Mouse (Mus musculus) T-cell, adult 2 months (primary cell): ENCODE measurements around the gene Pgghg.

ENCODE experiments used
- DNase-seq: peaks from one replicate; pipeline ENCODE4 v3.0.0; 2022; ENCODE audit warnings: low spot score

Gene Pgghg

GRCm38 (mm10) chr7:140923070-140923775 lies 18.0 kb upstream of the Pgghg start:
- no peak for DNase-seq

GRCm38 (mm10) chr7:140927181-140927580 lies 14.0 kb upstream of the Pgghg start:
- no peak for DNase-seq

GRCm38 (mm10) chr7:140938436-140938835 lies 2.8 kb upstream of the Pgghg start:
- DNase-seq = no peak

- no peak for DNase-seq
These were observed 2.3 kb upstream of the Pgghg start for GRCm38 (mm10) chr7:140938896-140939295.

GRCm38 (mm10) chr7:140939669-140940171 lies 1.5 kb upstream of the Pgghg start:
- no peak for DNase-seq

- DNase-seq = no peak
These were observed 1.1 kb downstream of the Pgghg start for GRCm38 (mm10) chr7:140942341-140942740.

- DNase-seq = no peak
These were observed 1.6 kb downstream of the Pgghg start for GRCm38 (mm10) chr7:140942811-140943210.

GRCm38 (mm10) chr7:140943356-140943755 lies 2.2 kb downstream of the Pgghg start:
- DNase-seq = no peak

GRCm38 (mm10) chr7:140944236-140944635 lies 3.0 kb downstream of the Pgghg start:
- DNase-seq = no peak

- DNase-seq = no peak
These were observed 4.1 kb downstream of the Pgghg start for GRCm38 (mm10) chr7:140945247-140945646.

- no peak for DNase-seq
These were observed 5.1 kb downstream of the Pgghg start for GRCm38 (mm10) chr7:140946311-140946710.

GRCm38 (mm10) chr7:140946980-140947379 lies 5.8 kb downstream of the Pgghg start:
- DNase-seq = peak; percentile 69

GRCm38 (mm10) chr7:140948161-140948560 lies 7.0 kb downstream of the Pgghg start:
- DNase-seq = no peak

GRCm38 (mm10) chr7:140949255-140949654 lies 8.1 kb downstream of the Pgghg start:
- DNase-seq = no peak

GRCm38 (mm10) chr7:140949824-140950530 lies 8.8 kb downstream of the Pgghg start, which contains the start of gene Ifitm5:
TSS of gene Ifitm5 (minus strand) at chr7:140950291.
- DNase-seq = no peak

GRCm38 (mm10) chr7:140951051-140951450 lies 9.9 kb downstream of the Pgghg start:
- DNase-seq = no peak

GRCm38 (mm10) chr7:140951765-140952164 lies 10.6 kb downstream of the Pgghg start:
- DNase-seq = no peak

GRCm38 (mm10) chr7:140952441-140952840 lies 11.2 kb downstream of the Pgghg start:
- no peak for DNase-seq

GRCm38 (mm10) chr7:140953133-140953532 lies 11.9 kb downstream of the Pgghg start:
- no peak for DNase-seq

GRCm38 (mm10) chr7:140953800-140954732 lies 12.9 kb downstream of the Pgghg start:
- no peak for DNase-seq

- no peak for DNase-seq
These were observed 13.5 kb downstream of the Pgghg start for GRCm38 (mm10) chr7:140954733-140955071.

- no peak for DNase-seq
These were observed 14.2 kb downstream of the Pgghg start for GRCm38 (mm10) chr7:140955342-140955741.
